Mouse (Mus musculus): ENCODE data around the gene Wbp2.
"Not testable (repeated sequence)": the region's sequence is repeated elsewhere in the genome, so short reads cannot be mapped to it uniquely, and the experiment has no call there.

The Wbp2 gene

GRCm38 (mm10) chr11:116109441-116110081 lies 22.8 kb upstream of the Wbp2 start:
- DNase-seq (ENCODE audit: low read depth, low spot score), result no peak

GRCm38 (mm10) chr11:116108464-116109137 lies 21.8 kb upstream of the Wbp2 start:
- DNase-seq (ENCODE audit: low read depth, low spot score), result no peak

- no peak for DNase-seq (ENCODE audit: low read depth, low spot score)
These were observed 21.0 kb upstream of the Wbp2 start for GRCm38 (mm10) chr11:116107777-116108285.

- no peak for DNase-seq (ENCODE audit: low read depth, low spot score)
These were observed 20.4 kb upstream of the Wbp2 start for GRCm38 (mm10) chr11:116106963-116107776.

- no peak for DNase-seq (ENCODE audit: low read depth, low spot score)
These were observed 19.6 kb upstream of the Wbp2 start for GRCm38 (mm10) chr11:116106154-116106962.

- DNase-seq (ENCODE audit: low read depth, low spot score), result no peak
These were observed 18.3 kb upstream of the Wbp2 start for GRCm38 (mm10) chr11:116105065-116105464.

- DNase-seq (ENCODE audit: low read depth, low spot score), result no peak
These were observed 17.3 kb upstream of the Wbp2 start for GRCm38 (mm10) chr11:116104006-116104646.

GRCm38 (mm10) chr11:116103572-116103971 lies 16.8 kb upstream of the Wbp2 start:
- no peak for DNase-seq (ENCODE audit: low read depth, low spot score)

GRCm38 (mm10) chr11:116102472-116102871 lies 15.7 kb upstream of the Wbp2 start:
- no peak for DNase-seq (ENCODE audit: low read depth, low spot score)

GRCm38 (mm10) chr11:116101931-116102381 lies 15.2 kb upstream of the Wbp2 start:
- DNase-seq (ENCODE audit: low read depth, low spot score), result no peak

GRCm38 (mm10) chr11:116100839-116101238 lies 14.0 kb upstream of the Wbp2 start:
- no peak for DNase-seq (ENCODE audit: low read depth, low spot score)

GRCm38 (mm10) chr11:116100385-116100784 lies 13.6 kb upstream of the Wbp2 start:
- DNase-seq (ENCODE audit: low read depth, low spot score), result no peak

GRCm38 (mm10) chr11:116099462-116099861 lies 12.7 kb upstream of the Wbp2 start:
- DNase-seq (ENCODE audit: low read depth, low spot score), result no peak

GRCm38 (mm10) chr11:116098711-116099460 lies 12.1 kb upstream of the Wbp2 start:
- DNase-seq (ENCODE audit: low read depth, low spot score), result no peak

GRCm38 (mm10) chr11:116096213-116097108 lies 9.7 kb upstream of the Wbp2 start:
- DNase-seq (ENCODE audit: low read depth, low spot score), result no peak

- no peak for DNase-seq (ENCODE audit: low read depth, low spot score)
These were observed 8.8 kb upstream of the Wbp2 start for GRCm38 (mm10) chr11:116095573-116095972.

- DNase-seq (ENCODE audit: low read depth, low spot score), result no peak
These were observed 7.2 kb upstream of the Wbp2 start for GRCm38 (mm10) chr11:116093771-116094565.

GRCm38 (mm10) chr11:116092959-116093358 lies 6.2 kb upstream of the Wbp2 start:
- not testable (repeated sequence) for DNase-seq (ENCODE audit: low read depth, low spot score)

Data from brain, embryonic 18.5 days (tissue).